Mouse (Mus musculus) heart, embryonic 14.5 days (tissue): ENCODE results near the gene Cpm. TPM values are rescaled to one million over a fixed set of nuclear protein-coding genes. Genes with fewer than 3 reads are reported as not detected.
A peak's percentile ranks its signal among the peaks of the same experiment; 100 is the strongest.

Experiments used
- ATAC-seq: fragments of 200-750 bp; cut with Nextera tagmentation; 2 replicates; pipeline ENCODE4 v1.8.0; 2017; ENCODE audit warnings: low read depth, moderate TSS enrichment; ENCODE audit not compliant: insufficient number of reproducible peaks, insufficient read depth, low FRiP score
- H3K27ac ChIP-seq, 2 experiments: fragments of 200-500 bp in 1 of 2; fragments of 300-500 bp in 1 of 2; sonication (generic) in 1 of 2; replicated peaks in 1 of 2; 2 replicates each; pipeline ENCODE4 v1.5.1; 2012 to 2014; ENCODE audit warnings: low read depth in 2 of 2, low read length in 2 of 2, control low read depth in 1 of 2, mild to moderate bottlenecking in 1 of 2, mixed read lengths in 1 of 2; ENCODE audit not compliant: control insufficient read depth in 1 of 2, insufficient read depth in 1 of 2
- H3K27me3 ChIP-seq: fragments of 300-500 bp; sonication (generic); 2 replicates; pipeline ENCODE4 v1.6.1; 2014; ENCODE audit warnings: mild to moderate bottlenecking, low read length, control low read depth; ENCODE audit not compliant: control insufficient read depth, insufficient read depth
- H3K36me3 ChIP-seq: fragments of 300-500 bp; sonication (generic); 2 replicates; pipeline ENCODE4 v1.6.1; 2014; ENCODE audit warnings: mild to moderate bottlenecking, control low read depth, low read length, mixed read lengths; ENCODE audit not compliant: control insufficient read depth, insufficient read depth
- H3K4me1 ChIP-seq, 2 experiments: fragments of 200-500 bp in 1 of 2; fragments of 300-500 bp in 1 of 2; sonication (generic) in 1 of 2; 2 replicates each; pipeline ENCODE4 v1.6.1; 2012 to 2014; ENCODE audit warnings: low read length in 2 of 2, control low read depth in 1 of 2, mixed read lengths in 1 of 2; ENCODE audit not compliant: control insufficient read depth in 2 of 2, insufficient read depth in 2 of 2
- H3K4me2 ChIP-seq: fragments of 300-500 bp; sonication (generic); 2 replicates; pipeline ENCODE4 v1.6.1; 2014; ENCODE audit warnings: mild to moderate bottlenecking, low read length
- H3K4me3 ChIP-seq, 2 experiments: fragments of 200-500 bp in 1 of 2; fragments of 300-500 bp in 1 of 2; sonication (generic) in 1 of 2; 2 replicates each; pipeline ENCODE4 v1.5.1; 2012 to 2014; ENCODE audit warnings: low read length in 2 of 2, mild to moderate bottlenecking in 2 of 2, control low read depth in 1 of 2, low read depth in 1 of 2, moderate library complexity in 1 of 2; ENCODE audit not compliant: control insufficient read depth in 1 of 2, insufficient read depth in 1 of 2
- H3K9ac ChIP-seq: fragments of 300-500 bp; sonication (generic); 2 replicates; pipeline ENCODE4 v1.6.1; 2014; ENCODE audit warnings: mild to moderate bottlenecking, low read length
- H3K9me3 ChIP-seq: fragments of 300-500 bp; sonication (generic); 2 replicates; pipeline ENCODE4 v1.6.1; 2016; ENCODE audit warnings: low read length, control low read depth; ENCODE audit not compliant: control insufficient read depth
- WGBS: fragments of 180-500 bp; shearing (Covaris S2); extraction: QIAGEN DNeasy Blood & Tissue Kit; methylation state at CpG from one replicate; pipeline ENCODE4 v1.1.7; 2014; 5-methylcytosine and 5-hydroxymethylcytosine counted together
- polyA plus RNA-seq: library from polyadenylated mRNA; unstranded; fragments of >200 nt; fragmentation: Nextera tagmentation; extraction: Ambion mirVana; gene quantifications from 2 replicates; pipeline ENCODE4 v1.2.1, GENCODE M21; 2014

Cpm gene
- polyA plus RNA-seq, 1 experiment from 2014 or later, result 0.96 TPM

GRCm38 (mm10) chr10:117637745-117638577 lies 8.7 kb downstream of the Cpm start:
- ATAC-seq, result no peak
- peaks cover 0 to 7% of the 10 kb centered on the region in 2 experiments; a peak in 2 of 4 replicates for H3K4me1 ChIP-seq
- no peak overlapping the region for H3K9ac ChIP-seq
- no peak overlapping the region for H3K4me2 ChIP-seq
- no peaks in the 10 kb centered on the region for H3K36me3 ChIP-seq
- H3K27me3 ChIP-seq, result no peaks in the 10 kb centered on the region
- H3K9me3 ChIP-seq, result no peaks in the 10 kb centered on the region
- WGBS, result 69% methylated on average over 9 of the region's 9 CpGs
- H3K4me3 ChIP-seq, result no peak overlapping the region
- H3K27ac ChIP-seq, result no peak overlapping the region

- 83% methylated on average over 7 of the region's 7 CpGs for WGBS
- Histone ChIP-seq H3K36me3 (no peaks in the 10 kb centered on the region), H3K4me1 (peaks cover 0 to 7% of the 10 kb centered on the region in 2 experiments; a peak in 2 of 4 replicates), H3K9ac (no peak overlapping the region), H3K27me3 (no peaks in the 10 kb centered on the region), H3K27ac (no peak overlapping the region), H3K4me3 (no peak overlapping the region), H3K9me3 (no peaks in the 10 kb centered on the region), H3K4me2 (no peak overlapping the region)
- no peak for ATAC-seq
Measured at GRCm38 (mm10) chr10:117638578-117639220, 9.4 kb downstream of the Cpm start.

GRCm38 (mm10) chr10:117639221-117639599 lies 9.9 kb downstream of the Cpm start:
- Histone ChIP-seq H3K4me3 (no peak overlapping the region), H3K27ac (no peak overlapping the region), H3K4me1 (peaks cover 0 to 7% of the 10 kb centered on the region in 2 experiments; a peak in 2 of 4 replicates), H3K36me3 (no peaks in the 10 kb centered on the region), H3K4me2 (no peak overlapping the region), H3K27me3 (no peaks in the 10 kb centered on the region), H3K9ac (no peak overlapping the region), H3K9me3 (no peaks in the 10 kb centered on the region)
- 94% methylated on average over 8 of the region's 8 CpGs for WGBS
- ATAC-seq, result no peak

GRCm38 (mm10) chr10:117639899-117640594 lies 10.7 kb downstream of the Cpm start:
- H3K4me2 ChIP-seq, result peak overlapping the region; percentile 32
- no peaks in the 10 kb centered on the region for H3K9me3 ChIP-seq
- no peak for ATAC-seq
- H3K27me3 ChIP-seq, result no peaks in the 10 kb centered on the region
- WGBS, result 46% methylated on average over 21 of the region's 21 CpGs
- no peak overlapping the region for H3K27ac ChIP-seq
- no peaks in the 10 kb centered on the region for H3K36me3 ChIP-seq
- H3K4me3 ChIP-seq, result no peak overlapping the region
- no peak overlapping the region for H3K9ac ChIP-seq
- H3K4me1 ChIP-seq, result peaks cover 0 to 7% of the 10 kb centered on the region in 2 experiments; a peak in 2 of 4 replicates

GRCm38 (mm10) chr10:117640595-117641078 lies 11.3 kb downstream of the Cpm start:
- WGBS, result 77% methylated on average over 7 of the region's 7 CpGs
- peaks cover 0 to 7% of the 10 kb centered on the region in 2 experiments; a peak in 2 of 4 replicates for H3K4me1 ChIP-seq

GRCm38 (mm10) chr10:117641400-117642200 lies 12.3 kb downstream of the Cpm start:
- Histone ChIP-seq H3K4me3 (no peak overlapping the region), H3K9ac (peak overlapping the region; percentile 35; the same call in 1 of the 2 replicates)

More at GRCm38 (mm10) chr10:117640595-117641078, 11.3 kb downstream of the Cpm start:
- Histone ChIP-seq H3K36me3 (no peaks in the 10 kb centered on the region), H3K27me3 (no peaks in the 10 kb centered on the region), H3K4me3 (no peak overlapping the region), H3K4me2 (no peak overlapping the region), H3K9ac (no peak overlapping the region), H3K9me3 (no peaks in the 10 kb centered on the region), H3K27ac (no peak overlapping the region)
- ATAC-seq, result no peak

GRCm38 (mm10) chr10:117642201-117642450 lies 12.8 kb downstream of the Cpm start:
- Histone ChIP-seq H3K4me2 (no peak overlapping the region; the same call in 1 of the 2 replicates), H3K9ac (no peak overlapping the region)
- 74% methylated on average over 9 of the region's 9 CpGs for WGBS

More at GRCm38 (mm10) chr10:117641400-117642200, 12.3 kb downstream of the Cpm start:
- Histone ChIP-seq H3K4me2 (peak overlapping the region; percentile 56), H3K4me1 (peaks cover 0 to 7% of the 10 kb centered on the region in 2 experiments; a peak in 2 of 4 replicates), H3K27me3 (no peaks in the 10 kb centered on the region), H3K9me3 (no peaks in the 10 kb centered on the region), H3K36me3 (no peaks in the 10 kb centered on the region), H3K27ac (no peak overlapping the region)
- WGBS, result 40% methylated on average over 20 of the region's 20 CpGs
- no peak for ATAC-seq

More at GRCm38 (mm10) chr10:117642201-117642450, 12.8 kb downstream of the Cpm start:
- Histone ChIP-seq H3K4me3 (no peak overlapping the region), H3K4me1 (peaks cover 0 to 7% of the 10 kb centered on the region in 2 experiments; a peak in 2 of 4 replicates), H3K36me3 (no peaks in the 10 kb centered on the region), H3K9me3 (no peaks in the 10 kb centered on the region), H3K27ac (no peak overlapping the region), H3K27me3 (no peaks in the 10 kb centered on the region)
- no peak for ATAC-seq
